Mouse (Mus musculus) 3134 (cell line): ENCODE results near the gene Gucd1.
A peak's percentile ranks its signal among the peaks of the same experiment; 100 is the strongest.
"Not testable (repeated sequence)": the region's sequence is repeated elsewhere in the genome, so short reads cannot be mapped to it uniquely, and the experiment has no call there.

Experiments used
- DNase-seq: peaks from one replicate; pipeline ENCODE4 v3.0.0-alpha.2; 2011; ENCODE audit warnings: low spot score; ENCODE audit not compliant: insufficient read length; ENCODE audit errors: extremely low read depth

Gucd1 gene

GRCm38 (mm10) chr10:75438132-75438810, 79.5 kb downstream of the Gucd1 start:
- no peak for DNase-seq

GRCm38 (mm10) chr10:75437284-75437683, 80.5 kb downstream of the Gucd1 start:
- no peak for DNase-seq

- peak; percentile 49 for DNase-seq
These were observed 81.1 kb downstream of the Gucd1 start for GRCm38 (mm10) chr10:75436604-75437217.

- DNase-seq: no peak
These were observed 87.1 kb downstream of the Gucd1 start for GRCm38 (mm10) chr10:75430633-75431032.

- DNase-seq: no peak
These were observed 87.6 kb downstream of the Gucd1 start for GRCm38 (mm10) chr10:75430147-75430537.

GRCm38 (mm10) chr10:75429522-75430146, 88.1 kb downstream of the Gucd1 start:
- no peak for DNase-seq

- DNase-seq: no peak
These were observed 88.8 kb downstream of the Gucd1 start for GRCm38 (mm10) chr10:75429004-75429380.

- no peak for DNase-seq
These were observed 89.4 kb downstream of the Gucd1 start for GRCm38 (mm10) chr10:75428049-75429003.

GRCm38 (mm10) chr10:75424498-75424901, 93.3 kb downstream of the Gucd1 start:
- no peak for DNase-seq

GRCm38 (mm10) chr10:75418747-75419146, 99.0 kb downstream of the Gucd1 start:
- DNase-seq: no peak

GRCm38 (mm10) chr10:75417363-75418042, 100.3 kb downstream of the Gucd1 start:
- DNase-seq: no peak

GRCm38 (mm10) chr10:75414925-75415324, 102.8 kb downstream of the Gucd1 start:
- no peak for DNase-seq

GRCm38 (mm10) chr10:75412114-75413103, 105.4 kb downstream of the Gucd1 start:
- no peak for DNase-seq

GRCm38 (mm10) chr10:75411343-75412113, 106.2 kb downstream of the Gucd1 start:
- DNase-seq: not testable (repeated sequence)

- no peak for DNase-seq
These were observed 110.0 kb downstream of the Gucd1 start for GRCm38 (mm10) chr10:75407741-75408140.

GRCm38 (mm10) chr10:75406755-75407154, 111.0 kb downstream of the Gucd1 start:
- DNase-seq: peak; percentile 57

GRCm38 (mm10) chr10:75405916-75406315, 111.9 kb downstream of the Gucd1 start:
- DNase-seq: no peak

GRCm38 (mm10) chr10:75400958-75401357, 116.8 kb downstream of the Gucd1 start, which contains the start of gene Upb1:
Gene Upb1, plus strand, starts transcription at chr10:75401115.
- DNase-seq: no peak
